In genomic region chr6:64279927-64280326, GRCm38 (mm10) we compare ENCODE assay signal across 22 mouse cellular contexts.
A peak's percentile ranks its signal among the peaks of the same experiment; 100 is the strongest.
DNase-seq lines count a peak whose midpoint lies in the region; ATAC-seq and TF ChIP-seq lines count a peak whose summit lies in the region.
"Had no signal": no experiment of that assay in that cellular context is flagged by ENCODE, and none has a peak within 500 bp of the region (broad histone marks: within the 10 kb centered on the region; RNA-seq: fewer than 3 reads in every experiment).

No protein-coding gene starts in this region.

- in situ Hi-C loops in CH12.LX (cut with MboI; ENCODE audit: low pct_ligation_motif_present, low pct_unique_long_range_greater_than_20kb, low sequenced_read_pairs): no loop called here
- in situ Hi-C loops in ES-E14 (cut with MboI; ENCODE audit: low sequenced_read_pairs in 2 of 2, unreplicated experiment in 2 of 2): no loop called here

- H3K4me1 ChIP-seq in hindbrain, embryonic 14.5 days (replicated peaks; ENCODE audit: control insufficient read depth, insufficient read depth, low read length): no peaks in the 10 kb centered on the region
- H3K4me1 ChIP-seq in hindbrain, embryonic 12.5 days: no peaks in the 10 kb centered on the region
- H3K4me1 ChIP-seq in CH12.LX (ENCODE audit: control insufficient read depth in 1 of 2, insufficient read depth in 2 of 2): no peaks in the 10 kb centered on the region
- H3K4me1 ChIP-seq in ES-E14 (ENCODE audit: control insufficient read depth in 2 of 2, insufficient read depth in 2 of 2, low read length in 2 of 2, poor library complexity in 1 of 2): no peaks in the 10 kb centered on the region

- no peaks in the 10 kb centered on the region for H3K9me3 ChIP-seq in hindbrain, embryonic 14.5 days (ENCODE audit: control insufficient read depth, low read length)
- no peaks in the 10 kb centered on the region for H3K9me3 ChIP-seq in hindbrain, embryonic 12.5 days (replicated peaks)
- H3K9me3 ChIP-seq in CH12.LX (replicated peaks; ENCODE audit: low read length) (peaks cover 37% of the 10 kb centered on the region), ES-E14 (ENCODE audit: control insufficient read depth, insufficient read depth, low read depth, low read length) (no peaks in the 10 kb centered on the region)
- H3K9me3 ChIP-seq: G1E had no signal

- TF ChIP-seq RAD21 in CH12.LX (IDR thresholded peaks at IDR 0.05; ENCODE audit: low read depth, low read length): no peak

- H3K36me3 ChIP-seq in hindbrain, embryonic 14.5 days (replicated peaks; ENCODE audit: control insufficient read depth, insufficient read depth): no peaks in the 10 kb centered on the region
- H3K36me3 ChIP-seq in hindbrain, embryonic 12.5 days: no peaks in the 10 kb centered on the region
- H3K36me3 ChIP-seq in CH12.LX (replicated peaks in 1 of 2; ENCODE audit: control insufficient read depth in 1 of 2, insufficient read depth in 1 of 2, low read length in 1 of 2) (no peaks in the 10 kb centered on the region), ES-E14 (ENCODE audit: control insufficient read depth, insufficient read depth, low read length, poor library complexity, severe bottlenecking) (no peaks in the 10 kb centered on the region)
- H3K36me3 ChIP-seq: G1E had no signal

- no peak overlapping the region for H3K27ac ChIP-seq in hindbrain, embryonic 14.5 days
- no peak overlapping the region for H3K27ac ChIP-seq in hindbrain, embryonic 12.5 days
- H3K27ac ChIP-seq in CH12.LX (ENCODE audit: insufficient read depth, low read depth) (no peak overlapping the region), ES-E14 (ENCODE audit: insufficient read depth, low read depth, low read length, poor library complexity, severe bottlenecking) (no peak overlapping the region)

- DNase-seq in hindbrain, embryonic 14.5 days (ENCODE audit: low spot score): peak; percentile 5
- no peak for DNase-seq in CH12.LX (ENCODE audit: extremely low read depth)
- DNase-seq in ES-E14 (ENCODE audit: low read depth, low spot score): no peak
- no peak for DNase-seq in layer of hippocampus, postnatal 14 days (ENCODE audit: low spot score in 2 of 2)
- DNase-seq in kidney, postnatal 36 days: no peak
- DNase-seq: adrenal gland, adult 2 months; adrenal gland, adult 8-10 months; adrenal gland, postnatal 10 days; adrenal gland, postnatal 14 days; adrenal gland, postnatal 25 days; adrenal gland, postnatal 36 days; B cell, adult 2 months; cerebellum, adult 11 months; cerebellum, adult 11-12 months; cerebellum, adult 18-20 months; cerebellum, adult 2 months; cerebellum, adult 8-10 months had no signal

- TF ChIP-seq POLR2A in CH12.LX (IDR thresholded peaks at IDR 0.05; ENCODE audit: low read depth, low read length): no peak

- 91% methylated on average over 2 of the region's 2 CpGs for WGBS in hindbrain, embryonic 14.5 days
- WGBS in hindbrain, embryonic 12.5 days: 88% methylated on average over 2 of the region's 2 CpGs

- dilution Hi-C loops in CH12.LX (cut with MboI; ENCODE audit: extremely low pct_ligation_motif_present, extremely low pct_unique_long_range_greater_than_20kb, low sequenced_read_pairs): no loop called here

- H3K4me3 ChIP-seq in hindbrain, embryonic 14.5 days (replicated peaks; ENCODE audit: low read length): no peak overlapping the region
- no peak overlapping the region for H3K4me3 ChIP-seq in hindbrain, embryonic 12.5 days
- H3K4me3 ChIP-seq in CH12.LX (replicated peaks in 1 of 3; ENCODE audit: low read depth in 2 of 3, low read length in 2 of 3, poor library complexity in 1 of 3) (no peak overlapping the region), ES-E14 (ENCODE audit: insufficient read depth in 1 of 2, low read depth in 1 of 2, low read length in 2 of 2, poor library complexity in 1 of 2, severe bottlenecking in 1 of 2) (no peak overlapping the region)

- no peak overlapping the region for H3K4me2 ChIP-seq in hindbrain, embryonic 14.5 days (replicated peaks)
- no peak overlapping the region for H3K4me2 ChIP-seq in hindbrain, embryonic 12.5 days (replicated peaks)
- no peak overlapping the region for H3K4me2 ChIP-seq in CH12.LX (ENCODE audit: insufficient read depth, low read depth, poor library complexity, severe bottlenecking)

- no peak overlapping the region for H3K9ac ChIP-seq in hindbrain, embryonic 14.5 days
- H3K9ac ChIP-seq in hindbrain, embryonic 12.5 days: no peak overlapping the region
- no peak overlapping the region for H3K9ac ChIP-seq in CH12.LX (ENCODE audit: insufficient read depth, low read depth)
- no peak overlapping the region for H3K9ac ChIP-seq in ES-E14 (ENCODE audit: insufficient read depth, low read depth, low read length, poor library complexity, severe bottlenecking)

- TF ChIP-seq EP300 in CH12.LX (IDR thresholded peaks at IDR 0.05; ENCODE audit: low read length): no peak

- H3K79me2 ChIP-seq in CH12.LX (replicated peaks; ENCODE audit: control insufficient read depth, extremely low read depth, insufficient read depth, poor library complexity, severe bottlenecking): no peaks in the 10 kb centered on the region

- ATAC-seq in hindbrain, embryonic 14.5 days (ENCODE audit: low FRiP score): no peak
- ATAC-seq in hindbrain, embryonic 12.5 days (ENCODE audit: low FRiP score): no peak
- ATAC-seq: activated CD4-positive, CD25-positive, alpha-beta regulatory T cell, adult 4 months; CD4-positive, CD25-positive, alpha-beta regulatory T cell, adult 4 months; Patski had no signal

- H3K27me3 ChIP-seq in hindbrain, embryonic 14.5 days (ENCODE audit: control insufficient read depth, insufficient read depth, low read length): no peaks in the 10 kb centered on the region
- no peaks in the 10 kb centered on the region for H3K27me3 ChIP-seq in hindbrain, embryonic 12.5 days
- no peaks in the 10 kb centered on the region for H3K27me3 ChIP-seq in CH12.LX (replicated peaks)
- H3K27me3 ChIP-seq: Patski had no signal

- TF ChIP-seq CTCF in CH12.LX (conservative IDR thresholded peaks at IDR 0.05 in 1 of 2, IDR thresholded peaks at IDR 0.05 in 1 of 2; ENCODE audit: low read depth in 2 of 2, low read length in 2 of 2): no peak

TF ChIP-seq in CH12.LX, 34 proteins besides CTCF, POLR2A, EP300 and RAD21:
- TF ChIP-seq CHD2 (IDR thresholded peaks at IDR 0.05; ENCODE audit: low read length) (peak; percentile 82), SIN3A (IDR thresholded peaks at IDR 0.05; ENCODE audit: low read length) (no peak)

TF ChIP-seq in ES-E14, 5 proteins besides CTCF, POLR2A, EP300 and RAD21:
- TF ChIP-seq CHD2 (IDR thresholded peaks at IDR 0.05; ENCODE audit: low read depth, low read length): peak; percentile 93
- no peak for TF ChIP-seq ZC3H11A (IDR thresholded peaks at IDR 0.05; ENCODE audit: borderline replicate concordance, low read depth, low read length)
TF ChIP-seq in ES-E14: peak in this region for 1.
